Mouse (Mus musculus): ENCODE measurements around the gene Kcna6. TPM values are rescaled to one million over a fixed set of nuclear protein-coding genes. Genes with fewer than 3 reads are reported as not detected.
A peak's percentile ranks its signal among the peaks of the same experiment; 100 is the strongest.

The Kcna6 gene
- polyA plus RNA-seq, 1 experiment from 2014 or later = 9.9 TPM

- Histone ChIP-seq H3K27ac (replicated peaks; ENCODE audit: low read depth, low read length) (no peak overlapping the region), H3K4me1 (ENCODE audit: control insufficient read depth, insufficient read depth, low read length) (no peaks in the 10 kb centered on the region), H3K4me2 (ENCODE audit: low read depth, low read length) (no peak overlapping the region), H3K4me3 (ENCODE audit: low read depth, low read length) (no peak overlapping the region), H3K27me3 (replicated peaks; ENCODE audit: control insufficient read depth, insufficient read depth, low read length) (peaks cover 3% of the 10 kb centered on the region; the same call in 1 of the 2 replicates), H3K36me3 (ENCODE audit: control insufficient read depth, insufficient read depth, low read length) (no peaks in the 10 kb centered on the region), H3K9me3 (ENCODE audit: control insufficient read depth, low read length) (no peaks in the 10 kb centered on the region), H3K9ac (ENCODE audit: low read depth, low read length) (no peak overlapping the region)
- WGBS = 74% methylated on average over 1 of the region's 1 CpGs
- ATAC-seq (ENCODE audit: low read depth) (no peak), DNase-seq (ENCODE audit: low spot score) (no peak)
Measured at GRCm38 (mm10) chr6:126745888-126746287, 5.4 kb upstream of the Kcna6 start.

GRCm38 (mm10) chr6:126742610-126743009 is 2.1 kb upstream of the Kcna6 start:
- H3K9ac ChIP-seq (ENCODE audit: low read depth, low read length) = no peak overlapping the region
- no peak for DNase-seq (ENCODE audit: low spot score)
- no peaks in the 10 kb centered on the region for H3K36me3 ChIP-seq (ENCODE audit: control insufficient read depth, insufficient read depth, low read length)
- 0 out of 2 replicates have a peak, but pooled peaks cover 5% of the 10 kb centered on the region for H3K4me1 ChIP-seq (ENCODE audit: control insufficient read depth, insufficient read depth, low read length)
- no peak overlapping the region for H3K4me2 ChIP-seq (ENCODE audit: low read depth, low read length)
- H3K27me3 ChIP-seq (replicated peaks; ENCODE audit: control insufficient read depth, insufficient read depth, low read length) = peaks cover 19% of the 10 kb centered on the region
- no peak for ATAC-seq (ENCODE audit: low read depth)
- no peaks in the 10 kb centered on the region for H3K9me3 ChIP-seq (ENCODE audit: control insufficient read depth, low read length)
- no peak overlapping the region for H3K27ac ChIP-seq (replicated peaks; ENCODE audit: low read depth, low read length)
- no peak overlapping the region for H3K4me3 ChIP-seq (ENCODE audit: low read depth, low read length)
- 39% methylated on average over 3 of the region's 3 CpGs for WGBS

DNA sequence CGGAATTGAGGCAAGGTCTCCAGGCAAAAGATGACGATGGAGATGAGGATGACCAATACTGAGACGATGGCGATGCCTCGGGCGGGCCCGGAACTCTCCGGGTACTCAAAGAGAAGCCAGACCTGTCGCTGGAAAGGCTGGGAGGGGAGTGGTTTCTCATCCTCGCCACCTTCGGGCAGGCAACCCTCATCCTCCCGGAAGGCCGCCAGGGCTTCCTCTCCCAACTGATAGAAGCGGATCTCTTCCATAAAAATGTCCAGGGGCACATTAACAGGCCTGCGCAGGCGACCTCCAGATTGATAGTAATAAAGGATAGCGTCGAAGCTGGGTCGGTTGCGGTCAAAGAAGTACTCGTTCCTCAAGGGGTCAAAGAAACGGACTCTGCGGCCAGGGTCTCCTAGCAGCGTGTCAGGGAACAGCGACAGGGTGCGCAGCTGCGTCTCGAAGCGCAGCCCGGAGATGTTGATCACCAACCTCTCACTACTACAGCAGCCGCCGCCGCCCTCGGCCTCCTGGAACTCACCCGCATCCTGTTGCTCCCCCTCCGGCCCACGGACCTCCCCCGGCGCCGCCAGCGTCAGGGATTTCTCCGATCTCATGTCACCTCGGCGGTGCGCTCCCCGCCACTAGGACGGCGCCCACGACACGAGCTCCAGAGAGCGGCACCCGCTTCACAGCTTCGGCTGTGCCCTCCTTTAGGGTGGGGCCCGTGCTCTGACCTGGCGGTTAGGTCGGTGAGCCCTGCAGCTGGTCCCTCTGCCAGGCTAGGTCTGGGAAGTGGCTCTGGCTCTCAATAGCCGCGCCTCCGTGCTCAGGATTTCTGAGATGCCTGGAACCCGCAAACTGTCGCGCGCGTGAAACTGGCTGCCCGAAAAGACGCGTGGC is 906 bp downstream of the Kcna6 start:
- peak; percentile 41 for DNase-seq (ENCODE audit: low spot score)
- Histone ChIP-seq H3K9me3 (ENCODE audit: control insufficient read depth, low read length) (no peaks in the 10 kb centered on the region), H3K9ac (ENCODE audit: low read depth, low read length) (peak overlapping the region; percentile 68), H3K4me2 (ENCODE audit: low read depth, low read length) (peak overlapping the region; percentile 95), H3K27ac (replicated peaks; ENCODE audit: low read depth, low read length) (peak overlapping the region; percentile 52), H3K27me3 (replicated peaks; ENCODE audit: control insufficient read depth, insufficient read depth, low read length) (peaks cover 19% of the 10 kb centered on the region), H3K4me3 (ENCODE audit: low read depth, low read length) (peak overlapping the region; percentile 61), H3K36me3 (ENCODE audit: control insufficient read depth, insufficient read depth, low read length) (no peaks in the 10 kb centered on the region), H3K4me1 (ENCODE audit: control insufficient read depth, insufficient read depth, low read length) (0 out of 2 replicates have a peak, but pooled peaks cover 5% of the 10 kb centered on the region)
- WGBS = under 1% methylated on average over 49 of the region's 67 CpGs
- ATAC-seq (ENCODE audit: low read depth) = 0 out of 2 replicates have a peak, but pooled peaks have one; percentile 37

- WGBS = 74% methylated on average over 4 of the region's 4 CpGs
- H3K27ac ChIP-seq (replicated peaks; ENCODE audit: low read depth, low read length) = no peak overlapping the region
- no peaks in the 10 kb centered on the region for H3K9me3 ChIP-seq (ENCODE audit: control insufficient read depth, low read length)
- DNase-seq (ENCODE audit: low spot score) = no peak
- 0 out of 2 replicates have a peak, but pooled peaks cover 5% of the 10 kb centered on the region for H3K4me1 ChIP-seq (ENCODE audit: control insufficient read depth, insufficient read depth, low read length)
- no peak for ATAC-seq (ENCODE audit: low read depth)
- no peaks in the 10 kb centered on the region for H3K36me3 ChIP-seq (ENCODE audit: control insufficient read depth, insufficient read depth, low read length)
- peaks cover 19% of the 10 kb centered on the region for H3K27me3 ChIP-seq (replicated peaks; ENCODE audit: control insufficient read depth, insufficient read depth, low read length)
- H3K4me3 ChIP-seq (ENCODE audit: low read depth, low read length) = no peak overlapping the region
- no peak overlapping the region; the same call in 1 of the 2 replicates for H3K4me2 ChIP-seq (ENCODE audit: low read depth, low read length)
- H3K9ac ChIP-seq (ENCODE audit: low read depth, low read length) = no peak overlapping the region
Measured at GRCm38 (mm10) chr6:126736996-126737395, 3.5 kb downstream of the Kcna6 start.

DNA sequence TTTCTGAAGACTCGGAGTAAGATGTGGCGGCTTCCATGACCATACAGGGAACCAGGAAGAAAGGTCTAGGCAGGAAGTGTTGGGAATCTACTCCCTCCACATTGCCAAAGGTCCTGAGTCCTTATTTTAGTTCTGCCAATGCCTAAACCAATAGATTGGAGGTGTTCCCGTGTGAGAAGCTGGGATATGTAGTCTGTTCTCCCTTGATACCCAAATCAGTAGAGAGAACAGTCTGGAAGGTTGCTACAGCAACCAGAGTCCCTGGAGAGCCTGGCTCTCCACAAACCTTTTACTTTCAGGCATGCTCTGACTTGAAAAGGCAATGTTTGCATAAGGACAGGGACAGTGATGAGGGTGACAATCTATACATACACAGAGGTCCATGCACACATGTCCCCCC is 4.7 kb downstream of the Kcna6 start:
- Histone ChIP-seq H3K4me2 (ENCODE audit: low read depth, low read length) (no peak overlapping the region), H3K36me3 (ENCODE audit: control insufficient read depth, insufficient read depth, low read length) (no peaks in the 10 kb centered on the region), H3K4me1 (ENCODE audit: control insufficient read depth, insufficient read depth, low read length) (0 out of 2 replicates have a peak, but pooled peaks cover 5% of the 10 kb centered on the region), H3K27me3 (replicated peaks; ENCODE audit: control insufficient read depth, insufficient read depth, low read length) (peaks cover 16% of the 10 kb centered on the region), H3K9ac (ENCODE audit: low read depth, low read length) (no peak overlapping the region), H3K4me3 (ENCODE audit: low read depth, low read length) (no peak overlapping the region), H3K9me3 (ENCODE audit: control insufficient read depth, low read length) (no peaks in the 10 kb centered on the region), H3K27ac (replicated peaks; ENCODE audit: low read depth, low read length) (no peak overlapping the region)
- DNase-seq (ENCODE audit: low spot score) (no peak), ATAC-seq (ENCODE audit: low read depth) (no peak)
- WGBS = 72% methylated on average over 3 of the region's 3 CpGs

DNA sequence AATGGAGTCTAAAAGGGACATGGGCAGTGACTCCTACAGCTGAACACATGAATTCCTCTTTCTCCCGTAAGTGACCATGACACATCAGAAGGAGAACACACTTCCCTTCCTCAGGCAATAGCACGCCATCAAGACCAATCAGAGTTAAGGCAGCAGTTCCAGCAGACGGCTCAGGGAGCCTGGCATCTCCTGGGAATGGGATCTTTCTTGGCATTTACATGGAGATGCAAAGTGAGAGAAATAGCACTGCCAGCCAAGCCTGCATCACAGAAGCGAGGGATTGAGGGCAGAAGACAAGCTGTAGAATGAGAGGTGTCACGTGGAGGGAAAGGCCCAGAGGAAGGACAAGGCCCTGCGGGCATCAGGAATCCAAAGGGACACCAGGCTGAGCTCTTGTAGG is 7.8 kb downstream of the Kcna6 start:
- H3K4me2 ChIP-seq (ENCODE audit: low read depth, low read length) = no peak overlapping the region
- no peaks in the 10 kb centered on the region for H3K4me1 ChIP-seq (ENCODE audit: control insufficient read depth, insufficient read depth, low read length)
- H3K36me3 ChIP-seq (ENCODE audit: control insufficient read depth, insufficient read depth, low read length) = no peaks in the 10 kb centered on the region; the same call in 1 of the 2 replicates
- H3K4me3 ChIP-seq (ENCODE audit: low read depth, low read length) = no peak overlapping the region
- DNase-seq (ENCODE audit: low spot score) (no peak), ATAC-seq (ENCODE audit: low read depth) (no peak)
- H3K27me3 ChIP-seq (replicated peaks; ENCODE audit: control insufficient read depth, insufficient read depth, low read length) = no peaks in the 10 kb centered on the region
- H3K9ac ChIP-seq (ENCODE audit: low read depth, low read length) = no peak overlapping the region
- WGBS = 71% methylated on average over 6 of the region's 6 CpGs
- no peak overlapping the region for H3K27ac ChIP-seq (replicated peaks; ENCODE audit: low read depth, low read length)
- H3K9me3 ChIP-seq (ENCODE audit: control insufficient read depth, low read length) = no peaks in the 10 kb centered on the region

- 68% methylated on average over 8 of the region's 8 CpGs for WGBS
- H3K36me3 ChIP-seq (ENCODE audit: control insufficient read depth, insufficient read depth, low read length) = peaks cover 4% of the 10 kb centered on the region; the same call in 1 of the 2 replicates
- ATAC-seq (ENCODE audit: low read depth) (no peak), DNase-seq (ENCODE audit: low spot score) (no peak)
- H3K27ac ChIP-seq (replicated peaks; ENCODE audit: low read depth, low read length) = no peak overlapping the region
- no peaks in the 10 kb centered on the region for H3K4me1 ChIP-seq (ENCODE audit: control insufficient read depth, insufficient read depth, low read length)
- no peak overlapping the region for H3K4me2 ChIP-seq (ENCODE audit: low read depth, low read length)
- H3K9ac ChIP-seq (ENCODE audit: low read depth, low read length) = no peak overlapping the region
- H3K27me3 ChIP-seq (replicated peaks; ENCODE audit: control insufficient read depth, insufficient read depth, low read length) = no peaks in the 10 kb centered on the region
- H3K9me3 ChIP-seq (ENCODE audit: control insufficient read depth, low read length) = no peaks in the 10 kb centered on the region
- H3K4me3 ChIP-seq (ENCODE audit: low read depth, low read length) = no peak overlapping the region
Measured at GRCm38 (mm10) chr6:126728803-126729202, 11.7 kb downstream of the Kcna6 start.

DNA sequence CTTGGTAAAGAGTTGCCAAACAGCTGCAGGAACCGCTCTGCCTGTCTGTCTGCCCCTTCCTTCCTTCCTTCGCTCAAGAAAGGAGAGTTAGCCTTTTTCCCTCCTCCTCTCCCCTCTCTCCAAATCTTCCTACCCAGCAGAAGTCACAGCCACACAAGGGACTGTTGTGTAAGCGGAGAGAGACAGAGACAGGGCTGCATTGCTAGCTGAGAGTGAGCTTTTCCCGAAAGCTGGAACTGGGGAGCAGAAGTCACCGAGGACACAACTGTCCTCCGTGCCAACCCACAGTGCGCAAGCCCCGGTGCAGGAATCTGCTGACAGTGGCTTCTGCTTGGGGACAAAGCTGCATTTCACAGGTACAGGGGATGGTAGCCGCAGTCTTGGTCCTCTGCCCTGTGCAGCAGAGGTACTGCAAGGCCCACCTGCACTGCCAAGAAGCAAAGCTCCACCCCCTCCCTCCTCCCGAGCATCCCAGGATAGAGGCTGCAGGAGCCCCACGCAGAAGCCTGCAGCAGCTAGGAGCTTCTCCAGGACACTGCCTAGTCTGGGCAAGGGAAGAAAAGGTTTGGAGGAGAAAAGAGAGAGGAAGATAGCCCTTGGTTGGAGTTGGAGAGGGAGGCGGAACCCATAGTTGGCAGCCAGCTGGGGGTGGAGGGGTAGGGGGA is 21.9 kb downstream of the Kcna6 start:
- Histone ChIP-seq H3K27ac (replicated peaks; ENCODE audit: low read depth, low read length) (no peak overlapping the region), H3K9me3 (ENCODE audit: control insufficient read depth, low read length) (no peaks in the 10 kb centered on the region), H3K4me3 (ENCODE audit: low read depth, low read length) (no peak overlapping the region), H3K4me1 (ENCODE audit: control insufficient read depth, insufficient read depth, low read length) (no peaks in the 10 kb centered on the region), H3K36me3 (ENCODE audit: control insufficient read depth, insufficient read depth, low read length) (no peaks in the 10 kb centered on the region), H3K9ac (ENCODE audit: low read depth, low read length) (no peak overlapping the region), H3K4me2 (ENCODE audit: low read depth, low read length) (no peak overlapping the region), H3K27me3 (replicated peaks; ENCODE audit: control insufficient read depth, insufficient read depth, low read length) (no peaks in the 10 kb centered on the region)
- no peak for DNase-seq (ENCODE audit: low spot score)
- ATAC-seq (ENCODE audit: low read depth) = no peak
- 64% methylated on average over 11 of the region's 12 CpGs for WGBS

Measured in embryonic facial prominence, embryonic 14.5 days (tissue).